Mouse (Mus musculus): ENCODE data around the gene Zfp938. TPM values are rescaled to one million over a fixed set of nuclear protein-coding genes. Genes with fewer than 3 reads are reported as not detected.

Zfp938 gene
- polyA plus RNA-seq (2015; fragmentation: Nextera tagmentation; extraction: Ambion mirVana), result 18.8 and 23.1 TPM in 2 replicates

GRCm38 (mm10) chr10:82240742-82241400 is at the start of gene Zfp938:
TSS of gene Zfp938 (minus strand) at chr10:82241280.

Other genes starting within 250 kb of the Zfp938 start
- 9.0 and 11.0 TPM in 2 replicates for gene Zfp873, start 193.2 kb downstream of the Zfp938 start, polyA plus RNA-seq (2015; fragmentation: Nextera tagmentation; extraction: Ambion mirVana)
- gene BC024063, start 157.9 kb downstream of the Zfp938 start, polyA plus RNA-seq (2015; fragmentation: Nextera tagmentation; extraction: Ambion mirVana), result 3.2 and 6.9 TPM in 2 replicates
- gene AU041133, start 113.3 kb downstream of the Zfp938 start, polyA plus RNA-seq (2015; fragmentation: Nextera tagmentation; extraction: Ambion mirVana), result 5.8 and 10.9 TPM in 2 replicates
- gene 4932415D10Rik, start 75.3 kb upstream of the Zfp938 start, polyA plus RNA-seq (2015; fragmentation: Nextera tagmentation; extraction: Ambion mirVana), result not detected in 2 replicates
- 5.0 and 15.2 TPM in 2 replicates for gene Gm4924, start 113.0 kb upstream of the Zfp938 start, polyA plus RNA-seq (2015; fragmentation: Nextera tagmentation; extraction: Ambion mirVana)